Mouse (Mus musculus) frontal cortex, adult 2 months (tissue): ENCODE data around the gene Nup54. TPM values are rescaled to one million over a fixed set of nuclear protein-coding genes. Genes with fewer than 3 reads are reported as not detected.

Experiments used
- DNase-seq, 2 experiments: peaks; one replicate each; pipeline ENCODE4 v3.0.0; 2022; ENCODE audit warnings: low spot score in 1 of 2; ENCODE audit errors: extremely low spot score in 1 of 2
- polyA plus RNA-seq: library from polyadenylated mRNA; depleted of rRNA; stranded (reverse); fragments of >200 nt; gene quantifications from 2 replicates; pipeline ENCODE4 v1.2.3, GENCODE M21; 2012; rRNA removed

The Nup54 gene
- polyA plus RNA-seq, 1 experiment: 27.7 TPM

DNA sequence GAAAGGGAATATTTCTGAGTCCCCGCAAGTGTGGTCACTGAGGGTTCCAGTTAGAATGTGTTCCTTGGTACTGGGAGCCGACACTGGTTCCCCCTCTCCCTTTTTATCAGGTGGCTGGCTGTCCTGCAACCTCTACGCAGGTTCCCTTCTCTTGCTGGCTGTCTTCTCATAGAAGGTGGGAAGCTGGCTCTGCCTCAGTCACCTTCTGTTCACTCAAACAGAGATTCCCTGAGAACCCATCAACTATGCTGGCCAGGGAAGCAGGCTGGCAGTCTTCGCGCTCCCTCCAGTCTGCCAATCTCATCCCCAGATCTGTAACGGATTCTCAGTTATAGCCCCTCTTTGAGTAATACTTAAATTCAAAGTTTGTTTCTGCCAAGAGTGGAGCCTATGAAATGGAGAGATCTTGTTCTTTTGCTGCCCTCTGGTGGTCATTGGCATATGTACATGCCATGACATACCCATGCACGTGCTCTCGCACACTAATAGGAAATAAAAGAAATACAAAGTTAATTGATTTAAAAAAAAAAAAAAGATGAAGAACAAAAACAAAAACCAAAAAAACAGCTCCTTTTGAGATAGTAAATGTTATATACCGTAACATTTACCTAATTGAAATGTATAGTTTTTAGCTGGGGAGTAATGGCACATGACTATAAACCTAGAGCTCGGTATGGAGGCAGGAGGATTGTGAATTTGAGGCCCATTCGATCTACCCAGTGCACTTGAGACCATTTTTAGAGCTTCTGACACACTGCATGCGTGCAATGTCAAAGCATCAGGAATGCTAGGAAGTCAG is 53.3 kb downstream of the Nup54 start:
- peak; percentile 60 to 94 for DNase-seq

GRCm38 (mm10) chr5:92376795-92377405 is 58.1 kb downstream of the Nup54 start:
- no peak for DNase-seq

DNA sequence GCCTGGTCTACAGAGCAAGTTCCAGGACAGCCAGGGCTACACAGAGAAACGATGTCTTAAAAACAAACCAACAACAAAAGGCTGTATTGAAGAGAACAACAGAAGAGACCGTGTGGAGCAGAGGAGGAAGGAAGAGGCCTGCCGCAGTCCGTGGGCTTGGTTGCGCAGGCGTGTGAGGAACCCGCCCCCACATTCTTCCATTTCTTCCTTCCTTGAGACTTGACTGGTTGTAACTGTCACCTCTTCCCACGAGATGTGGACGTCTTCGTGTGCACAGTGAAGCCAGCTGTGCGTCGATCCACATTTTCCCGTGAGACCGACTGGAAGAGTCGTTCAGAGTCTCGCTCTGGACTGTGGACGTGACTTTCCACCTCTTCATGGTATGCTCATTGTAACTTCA is 59.7 kb downstream of the Nup54 start:
- no peak for DNase-seq

DNA sequence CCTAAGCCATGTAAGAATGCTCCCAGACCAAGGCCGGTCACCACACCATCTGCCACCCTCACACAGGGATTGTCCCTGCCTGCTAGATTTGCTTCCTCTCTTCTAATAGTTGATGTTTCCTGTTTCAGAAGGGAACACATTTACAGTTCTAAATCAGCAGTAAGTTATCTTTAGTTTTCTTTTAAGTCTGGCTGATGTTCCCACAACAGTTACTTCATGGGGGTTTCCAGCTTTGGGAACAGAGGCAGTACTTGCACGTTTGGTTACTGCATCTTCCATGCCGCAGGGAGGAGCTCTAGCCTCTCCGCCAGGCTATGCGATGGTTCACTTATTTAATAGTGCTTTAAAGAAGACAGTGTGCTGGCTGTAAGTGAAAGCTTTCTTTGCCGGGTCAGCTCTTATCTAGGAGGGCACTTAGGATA is 60.3 kb downstream of the Nup54 start:
- no peak for DNase-seq

GRCm38 (mm10) chr5:92372605-92373004 is 62.4 kb downstream of the Nup54 start:
- DNase-seq: no peak

DNA sequence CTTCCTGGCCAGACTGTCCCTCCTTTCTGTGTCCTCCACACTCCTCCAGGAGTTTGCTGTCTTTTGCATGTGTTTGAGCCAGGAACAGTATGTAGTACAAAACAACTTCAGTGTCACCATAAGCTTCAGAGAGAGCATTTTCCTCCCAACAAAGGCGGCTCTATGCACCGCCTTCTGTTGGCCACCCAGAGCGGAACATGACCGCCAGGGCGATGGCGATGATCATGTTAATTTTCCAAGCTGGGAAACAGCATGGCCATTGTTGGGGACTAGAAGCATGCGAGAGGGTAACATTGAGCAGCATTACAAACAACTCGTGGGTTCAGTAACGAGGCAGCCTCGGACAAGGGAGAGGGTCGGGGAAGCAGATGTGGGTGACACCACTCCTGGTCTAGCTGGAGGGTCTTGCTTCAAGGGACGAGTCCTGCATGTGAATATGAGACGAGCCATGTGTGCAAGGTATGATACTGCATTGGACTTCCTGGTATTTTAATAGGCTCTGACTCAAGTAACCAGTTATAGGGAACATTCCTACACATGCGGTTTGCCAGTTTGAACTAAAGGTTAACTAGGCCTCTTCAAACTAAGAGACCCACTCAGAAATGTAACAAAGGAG is 63.5 kb downstream of the Nup54 start:
- DNase-seq: no peak

- DNase-seq: no peak
Observed at GRCm38 (mm10) chr5:92370891-92371290, 64.1 kb downstream of the Nup54 start.

DNA sequence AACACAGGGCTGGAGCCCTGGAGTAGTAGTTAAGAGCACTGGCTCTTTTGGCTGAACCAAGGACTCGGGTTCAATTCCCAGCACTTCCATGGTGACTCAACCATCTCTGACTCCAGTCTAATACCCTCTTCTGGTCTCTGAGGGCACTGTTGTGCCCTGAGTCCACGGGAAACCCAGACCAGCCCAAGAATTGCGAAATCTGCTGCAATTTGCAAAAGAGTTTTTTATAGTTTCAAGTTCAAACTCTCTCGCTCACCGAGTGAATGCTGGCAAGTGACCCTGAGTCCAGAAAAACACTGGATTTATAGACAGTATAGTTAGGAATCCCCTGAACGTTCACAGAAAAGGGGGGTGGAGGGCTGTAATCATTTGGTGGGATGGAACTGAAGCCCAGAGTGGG is 64.6 kb downstream of the Nup54 start:
- no peak for DNase-seq

GRCm38 (mm10) chr5:92369151-92369994 is 65.6 kb downstream of the Nup54 start:
- DNase-seq: peak in 1 of 2 experiments; percentile 55

DNA sequence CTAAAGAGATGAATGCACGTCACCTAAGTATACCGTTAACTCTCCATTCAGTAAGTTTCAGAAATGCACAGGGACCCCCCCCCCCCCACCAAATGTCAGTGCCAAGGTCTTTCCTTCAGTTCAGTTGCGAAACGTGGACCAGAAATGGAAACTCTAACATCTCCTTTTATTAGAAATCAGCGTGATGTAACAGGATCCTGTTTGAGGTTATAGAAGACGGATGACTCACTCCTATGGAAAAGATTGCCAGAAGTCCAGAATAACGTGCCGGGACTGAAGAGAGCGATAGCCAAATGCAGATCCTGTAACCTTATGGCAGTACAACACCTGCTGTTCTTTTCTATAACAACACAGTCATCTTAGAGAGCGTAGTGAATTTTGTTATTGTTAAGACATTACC is 66.6 kb downstream of the Nup54 start:
- peak in 1 of 2 experiments; percentile 31 for DNase-seq

- DNase-seq: no peak
Observed at GRCm38 (mm10) chr5:92366565-92366964, 68.5 kb downstream of the Nup54 start.

Other genes with a start within 250 kb of the Nup54 start
- not detected in 2 replicates for gene U90926, start 219.8 kb downstream of the Nup54 start, polyA plus RNA-seq
- gene Ppef2, start 178.9 kb downstream of the Nup54 start, polyA plus RNA-seq: 1.8 and 2.0 TPM in 2 replicates
- gene Naaa, start 157.0 kb downstream of the Nup54 start, polyA plus RNA-seq: 39.1 and 41.2 TPM in 2 replicates
- gene Sdad1, start 124.7 kb downstream of the Nup54 start, polyA plus RNA-seq: 13.0 and 15.4 TPM in 2 replicates
- 0.15 and 0.22 TPM in 2 replicates for gene Cxcl9, start 107.1 kb downstream of the Nup54 start, polyA plus RNA-seq
- 17.5 and 18.0 TPM in 2 replicates for gene Art3, start 103.4 kb downstream of the Nup54 start, polyA plus RNA-seq
- gene Cxcl10, start 86.3 kb downstream of the Nup54 start, polyA plus RNA-seq: 1.4 and 1.9 TPM in 2 replicates
- 67.6 TPM in 2 replicates for gene Scarb2, start 71.6 kb upstream of the Nup54 start, polyA plus RNA-seq
- 0.21 and 0.26 TPM in 2 replicates for gene Fam47e, start 119.8 kb upstream of the Nup54 start, polyA plus RNA-seq
- 0.56 and 0.71 TPM in 2 replicates for gene Stbd1, start 167.8 kb upstream of the Nup54 start, polyA plus RNA-seq
- 0.40 and 0.66 TPM in 2 replicates for gene Ccdc158, start 240.1 kb upstream of the Nup54 start, polyA plus RNA-seq
- gene Shroom3, start 248.2 kb upstream of the Nup54 start, polyA plus RNA-seq: 2.1 and 2.6 TPM in 2 replicates